Mouse (Mus musculus) intestine, postnatal 0 days (tissue): ENCODE results near the gene Gm572. TPM values are rescaled to one million over a fixed set of nuclear protein-coding genes. Genes with fewer than 3 reads are reported as not detected.

Source experiments
- ATAC-seq: fragments of 200-750 bp; cut with Nextera tagmentation; 2 replicates; pipeline ENCODE4 v1.8.0; 2017; ENCODE audit warnings: mild to moderate bottlenecking, moderate TSS enrichment, moderate library complexity
- H3K27ac ChIP-seq: fragments of 300-500 bp; sonication (generic); 2 replicates; pipeline ENCODE4 v1.5.1; 2014; ENCODE audit warnings: mild to moderate bottlenecking, low read depth, low read length, moderate library complexity
- H3K27me3 ChIP-seq: fragments of 300-500 bp; sonication (generic); replicated peaks from 2 replicates; pipeline ENCODE4 v1.6.1; 2014; ENCODE audit warnings: low read length, mixed read lengths; ENCODE audit not compliant: control insufficient read depth, insufficient read depth
- H3K36me3 ChIP-seq: fragments of 300-500 bp; sonication (generic); 2 replicates; pipeline ENCODE4 v1.6.1; 2014; ENCODE audit warnings: mild to moderate bottlenecking, moderate library complexity; ENCODE audit not compliant: control insufficient read depth, insufficient read depth
- H3K4me1 ChIP-seq: fragments of 300-500 bp; sonication (generic); replicated peaks from 2 replicates; pipeline ENCODE4 v1.6.1; 2014; ENCODE audit warnings: antibody characterized with exemption, low read length, mixed read lengths; ENCODE audit not compliant: control insufficient read depth, insufficient read depth
- H3K4me2 ChIP-seq: fragments of 300-500 bp; sonication (generic); replicated peaks from 2 replicates; pipeline ENCODE4 v1.6.1; 2014; ENCODE audit warnings: low read depth, mild to moderate bottlenecking, moderate library complexity
- H3K4me3 ChIP-seq: fragments of 300-500 bp; sonication (generic); 2 replicates; pipeline ENCODE4 v1.5.1; 2014; ENCODE audit warnings: low read depth, low read length
- H3K9ac ChIP-seq: fragments of 300-500 bp; sonication (generic); 2 replicates; pipeline ENCODE4 v1.6.1; 2014; ENCODE audit warnings: mild to moderate bottlenecking, low read depth, low read length
- H3K9me3 ChIP-seq: fragments of 300-500 bp; sonication (generic); 2 replicates; pipeline ENCODE4 v1.6.1; 2016; ENCODE audit warnings: mixed run types; ENCODE audit not compliant: control insufficient read depth
- CTCF ChIP-seq: sonication (generic); IDR thresholded peaks from 2 replicates; pipeline ENCODE4 v1.5.1; 2016; ENCODE audit warnings: low read depth, mild to moderate bottlenecking, control low read depth, antibody characterized with exemption, moderate library complexity
- WGBS: fragments of 180-500 bp; shearing (Covaris S2); extraction: QIAGEN DNeasy Blood & Tissue Kit; methylation state at CpG from one replicate; pipeline ENCODE4 v1.1.7; 2014; 5-methylcytosine and 5-hydroxymethylcytosine counted together
- polyA plus RNA-seq: library from polyadenylated mRNA; unstranded; fragments of >200 nt; fragmentation: Nextera tagmentation; extraction: Ambion mirVana; gene quantifications from 2 replicates; pipeline ENCODE4 v1.2.1, GENCODE M21; 2015

Gene Gm572
- not detected in 2 replicates for polyA plus RNA-seq

GRCm38 (mm10) chr4:148643291-148644156, at the start of gene Gm572:
Gene Gm572, plus strand, starts transcription at chr4:148643317.
- Histone ChIP-seq H3K9me3 (no peaks in the 10 kb centered on the region), H3K4me2 (peak within 1 kb of the TSS; percentile 57), H3K4me3 (peak within 1 kb of the TSS; percentile 14; the same call in 1 of the 2 replicates), H3K36me3 (no peaks in the 10 kb centered on the region), H3K27me3 (no peaks in the 10 kb centered on the region), H3K27ac (no peak within 1 kb of the TSS), H3K4me1 (peaks cover 9% of the 10 kb centered on the region; the same call in 1 of the 2 replicates), H3K9ac (peak within 1 kb of the TSS; percentile 31; the same call in 1 of the 2 replicates)
- ATAC-seq: no peak
- no peak for TF ChIP-seq CTCF
- WGBS: 58% methylated on average over 15 of the region's 15 CpGs

DNA sequence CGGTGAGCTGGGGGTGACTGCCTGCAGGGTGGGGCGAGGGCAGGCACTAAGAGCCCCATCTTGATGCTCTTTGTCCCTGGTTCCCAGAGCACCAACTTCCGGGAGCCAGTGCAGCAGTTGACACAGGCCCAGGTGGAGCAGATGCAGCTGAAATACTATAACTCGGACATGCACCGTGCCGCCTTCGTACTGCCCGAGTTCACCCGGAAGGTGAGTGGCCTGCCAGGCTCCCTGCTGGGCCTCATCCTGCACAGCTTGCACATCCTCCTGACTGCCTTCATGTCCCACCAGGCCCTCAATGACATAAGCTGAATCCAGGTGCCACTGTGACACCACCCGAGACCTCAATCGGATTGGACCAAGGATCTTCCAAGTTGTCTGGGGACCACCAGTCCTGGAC, 49.1 kb upstream of the Gm572 start:
- Histone ChIP-seq H3K27ac (no peak overlapping the region), H3K9ac (no peak overlapping the region), H3K36me3 (peaks cover 36% of the 10 kb centered on the region; the same call in 1 of the 2 replicates), H3K9me3 (no peaks in the 10 kb centered on the region), H3K4me1 (no peaks in the 10 kb centered on the region), H3K27me3 (no peaks in the 10 kb centered on the region), H3K4me2 (no peak overlapping the region), H3K4me3 (no peak overlapping the region)
- no peak for TF ChIP-seq CTCF
- no peak for ATAC-seq
- 95% methylated on average over 11 of the region's 11 CpGs for WGBS

DNA sequence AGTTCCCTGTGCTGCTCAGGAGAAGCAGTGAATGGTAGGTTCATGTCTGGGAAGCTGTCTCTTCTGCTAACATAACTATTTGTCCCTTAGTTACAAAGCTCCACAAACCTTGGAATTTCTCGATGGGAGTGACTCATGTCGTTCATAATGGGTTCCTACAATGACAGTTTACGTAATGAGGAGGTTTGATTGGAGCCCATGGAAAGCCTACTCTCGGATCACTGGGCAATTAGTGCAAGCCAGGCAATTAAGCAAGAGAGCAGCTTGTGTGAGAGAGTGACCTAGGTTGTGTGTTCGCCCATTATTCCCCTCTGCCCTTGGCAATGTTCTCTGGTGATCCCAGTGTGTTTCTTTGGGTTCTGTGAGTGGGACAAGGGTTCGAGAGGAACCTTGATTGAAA, 47.2 kb upstream of the Gm572 start:
- no peak overlapping the region for H3K4me3 ChIP-seq
- TF ChIP-seq CTCF: no peak
- H3K36me3 ChIP-seq: peaks cover 36% of the 10 kb centered on the region; the same call in 1 of the 2 replicates
- H3K9ac ChIP-seq: no peak overlapping the region
- 84% methylated on average over 6 of the region's 6 CpGs for WGBS
- H3K9me3 ChIP-seq: no peaks in the 10 kb centered on the region
- no peaks in the 10 kb centered on the region for H3K4me1 ChIP-seq
- H3K4me2 ChIP-seq: no peak overlapping the region
- H3K27me3 ChIP-seq: no peaks in the 10 kb centered on the region
- ATAC-seq: no peak
- no peak overlapping the region for H3K27ac ChIP-seq

GRCm38 (mm10) chr4:148596731-148597130, 46.4 kb upstream of the Gm572 start:
- no peaks in the 10 kb centered on the region for H3K9me3 ChIP-seq
- H3K4me1 ChIP-seq: no peaks in the 10 kb centered on the region
- no peak overlapping the region for H3K9ac ChIP-seq
- H3K36me3 ChIP-seq: peaks cover 36% of the 10 kb centered on the region; the same call in 1 of the 2 replicates
- ATAC-seq: no peak
- H3K27ac ChIP-seq: no peak overlapping the region
- WGBS: 97% methylated on average over 3 of the region's 3 CpGs
- no peak for TF ChIP-seq CTCF
- no peak overlapping the region for H3K4me3 ChIP-seq
- H3K27me3 ChIP-seq: no peaks in the 10 kb centered on the region
- H3K4me2 ChIP-seq: no peak overlapping the region

DNA sequence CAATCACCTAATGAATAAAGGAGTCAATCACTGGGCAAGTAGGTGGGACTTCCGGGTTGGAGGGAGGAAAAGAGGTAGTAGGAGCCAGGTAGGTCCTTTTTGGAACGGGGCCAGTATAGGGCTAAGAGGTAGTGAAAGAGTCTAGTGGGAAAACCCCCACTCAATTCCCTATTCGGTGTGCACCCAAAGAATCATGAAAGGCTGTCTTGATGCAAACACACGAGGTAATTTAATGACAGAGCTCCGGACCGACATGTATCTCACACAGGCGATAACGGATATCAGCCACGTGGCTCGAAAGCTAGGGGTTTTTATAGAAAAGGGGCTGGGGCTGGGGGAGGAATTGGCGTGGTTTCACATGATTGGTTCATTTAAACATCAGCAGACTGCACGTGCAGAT, 44.3 kb upstream of the Gm572 start:
- WGBS: 94% methylated on average over 12 of the region's 12 CpGs
- Histone ChIP-seq H3K27ac (no peak overlapping the region), H3K9me3 (no peaks in the 10 kb centered on the region), H3K4me3 (no peak overlapping the region), H3K36me3 (peaks cover 29% of the 10 kb centered on the region; the same call in 1 of the 2 replicates), H3K4me1 (no peaks in the 10 kb centered on the region), H3K9ac (no peak overlapping the region), H3K4me2 (no peak overlapping the region), H3K27me3 (no peaks in the 10 kb centered on the region)
- no peak for ATAC-seq
- TF ChIP-seq CTCF: no peak

DNA sequence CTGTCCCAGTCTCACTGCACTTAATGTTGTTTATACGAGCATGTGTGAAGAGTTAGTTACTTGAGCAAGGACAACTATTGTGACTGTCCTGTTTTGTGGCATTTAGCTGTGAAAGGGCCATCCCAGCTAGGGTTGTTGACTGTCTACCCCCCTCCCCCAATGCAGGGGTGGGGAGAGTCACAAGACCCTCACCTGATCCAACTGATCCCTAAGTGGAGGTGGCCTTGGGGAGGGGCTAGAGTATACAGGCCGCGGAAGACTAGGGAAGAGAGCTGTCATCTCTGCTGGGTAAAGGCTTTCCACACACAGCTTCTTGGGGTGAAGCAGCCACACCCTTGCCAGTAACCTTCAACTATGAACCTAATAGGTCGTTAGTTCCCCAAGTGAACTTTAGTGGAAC, 42.8 kb upstream of the Gm572 start:
- Histone ChIP-seq H3K4me3 (no peak overlapping the region), H3K27ac (no peak overlapping the region), H3K4me2 (no peak overlapping the region), H3K36me3 (peaks cover 15% of the 10 kb centered on the region; the same call in 1 of the 2 replicates), H3K9me3 (no peaks in the 10 kb centered on the region), H3K9ac (no peak overlapping the region), H3K27me3 (no peaks in the 10 kb centered on the region), H3K4me1 (no peaks in the 10 kb centered on the region)
- WGBS: 67% methylated on average over 4 of the region's 4 CpGs
- no peak for ATAC-seq
- no peak for TF ChIP-seq CTCF
